Mouse (Mus musculus) neural tube, embryonic 11.5 days (tissue): ENCODE data around the gene Gpat3. TPM values are rescaled to one million over a fixed set of nuclear protein-coding genes. Genes with fewer than 3 reads are reported as not detected.

ENCODE experiments used
- ATAC-seq: fragments of 200-750 bp; cut with Nextera tagmentation; 2 replicates; pipeline ENCODE4 v1.8.0; 2017; ENCODE audit warnings: moderate number of reproducible peaks, mild to moderate bottlenecking, moderate TSS enrichment, moderate library complexity; ENCODE audit not compliant: insufficient read depth, low FRiP score, low TSS enrichment
- DNase-seq: peaks from one replicate; pipeline ENCODE4 v3.0.0-alpha.2; 2015; ENCODE audit warnings: low spot score
- H3K27ac ChIP-seq: fragments of 300-500 bp; sonication (generic); 2 replicates; pipeline ENCODE4 v1.5.1; 2014; ENCODE audit warnings: low read depth, mild to moderate bottlenecking, low read length
- H3K27me3 ChIP-seq: fragments of 300-500 bp; sonication (generic); 2 replicates; pipeline ENCODE4 v1.6.1; 2014; ENCODE audit warnings: mild to moderate bottlenecking, low read length, mixed read lengths; ENCODE audit not compliant: control insufficient read depth, insufficient read depth
- H3K36me3 ChIP-seq: fragments of 300-500 bp; sonication (generic); 2 replicates; pipeline ENCODE4 v1.6.1; 2014; ENCODE audit warnings: mild to moderate bottlenecking, low read length, moderate library complexity, mixed read lengths; ENCODE audit not compliant: control insufficient read depth, insufficient read depth
- H3K4me1 ChIP-seq: fragments of 300-500 bp; sonication (generic); 2 replicates; pipeline ENCODE4 v1.6.1; 2014; ENCODE audit warnings: low read length, mixed read lengths; ENCODE audit not compliant: control insufficient read depth, insufficient read depth
- H3K4me2 ChIP-seq: fragments of 300-500 bp; sonication (generic); 2 replicates; pipeline ENCODE4 v1.6.1; 2014; ENCODE audit warnings: low read depth, mild to moderate bottlenecking, moderate library complexity
- H3K4me3 ChIP-seq: fragments of 300-500 bp; sonication (generic); 2 replicates; pipeline ENCODE4 v1.5.1; 2014; ENCODE audit warnings: low read depth, low read length
- H3K9ac ChIP-seq: fragments of 300-500 bp; sonication (generic); 2 replicates; pipeline ENCODE4 v1.6.1; 2014; ENCODE audit warnings: mild to moderate bottlenecking, low read length
- H3K9me3 ChIP-seq: fragments of 300-500 bp; sonication (generic); 2 replicates; pipeline ENCODE4 v1.6.1; 2016; ENCODE audit warnings: low read length; ENCODE audit not compliant: control insufficient read depth
- WGBS: fragments of 180-500 bp; shearing (Covaris S2); extraction: QIAGEN DNeasy Blood & Tissue Kit; methylation state at CpG from one replicate; pipeline ENCODE4 v1.1.7; 2014; 5-methylcytosine and 5-hydroxymethylcytosine counted together
- polyA plus RNA-seq: library from polyadenylated mRNA; unstranded; fragments of >200 nt; fragmentation: Nextera tagmentation; extraction: Ambion mirVana; gene quantifications from 2 replicates; pipeline ENCODE4 v1.2.1, GENCODE M21; 2014

The Gpat3 gene
- polyA plus RNA-seq, 1 experiment from 2014 or later, result 1.2 TPM

DNA sequence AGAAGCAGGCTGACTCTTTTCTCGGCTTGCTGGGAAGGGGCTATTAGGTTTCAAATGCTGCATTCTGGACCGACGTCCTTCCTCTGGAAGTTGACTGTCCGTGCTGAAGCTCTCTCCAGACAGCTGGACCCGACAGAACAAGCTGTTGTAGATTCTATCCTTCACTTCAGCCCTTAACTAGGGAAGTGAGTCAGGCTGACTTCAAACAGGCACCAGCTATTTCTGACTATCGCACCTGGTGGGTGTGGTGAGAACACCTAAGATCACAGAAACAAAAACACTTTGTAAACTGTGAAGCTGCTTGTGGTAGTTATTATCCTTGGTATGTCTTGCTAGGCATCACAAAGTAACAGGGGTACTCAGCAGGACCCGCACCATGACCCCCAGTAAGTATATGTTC lies 19.0 kb upstream of the Gpat3 start:
- WGBS, result 63% methylated on average over 7 of the region's 7 CpGs
- Histone ChIP-seq H3K9me3 (no peaks in the 10 kb centered on the region), H3K4me3 (no peak overlapping the region), H3K27ac (no peak overlapping the region), H3K4me2 (no peak overlapping the region), H3K4me1 (no peaks in the 10 kb centered on the region), H3K9ac (no peak overlapping the region), H3K27me3 (no peaks in the 10 kb centered on the region), H3K36me3 (no peaks in the 10 kb centered on the region)
- no peak for ATAC-seq
- DNase-seq, result no peak

DNA sequence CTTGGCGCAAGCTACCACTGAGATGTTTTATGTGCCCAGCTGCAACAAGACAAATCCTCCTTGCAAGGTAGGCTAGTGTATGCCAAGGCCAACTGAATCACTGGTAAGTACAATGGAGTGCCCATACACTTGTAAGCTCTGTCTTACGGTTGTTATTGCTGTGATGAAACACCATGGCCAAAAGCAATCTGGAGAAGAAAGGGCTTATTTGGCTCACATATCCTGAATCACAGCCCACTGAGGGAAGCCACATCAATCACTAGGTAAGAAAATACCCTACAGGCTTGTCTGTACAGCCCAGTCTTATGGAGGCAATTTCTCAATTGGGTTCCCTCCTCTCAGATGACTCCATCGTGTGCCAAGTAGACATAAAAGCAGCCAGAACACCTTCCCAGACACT lies 16.8 kb upstream of the Gpat3 start:
- Histone ChIP-seq H3K36me3 (no peaks in the 10 kb centered on the region), H3K4me3 (no peak overlapping the region), H3K9me3 (no peaks in the 10 kb centered on the region), H3K4me1 (no peaks in the 10 kb centered on the region), H3K27ac (no peak overlapping the region), H3K9ac (no peak overlapping the region), H3K4me2 (no peak overlapping the region), H3K27me3 (no peaks in the 10 kb centered on the region)
- no peak for DNase-seq
- WGBS, result 79% methylated on average over 3 of the region's 3 CpGs
- ATAC-seq, result no peak

- Histone ChIP-seq H3K9me3 (no peaks in the 10 kb centered on the region), H3K9ac (no peak overlapping the region), H3K4me3 (no peak overlapping the region), H3K4me2 (no peak overlapping the region), H3K4me1 (no peaks in the 10 kb centered on the region), H3K36me3 (no peaks in the 10 kb centered on the region), H3K27me3 (no peaks in the 10 kb centered on the region), H3K27ac (no peak overlapping the region)
- 92% methylated on average over 3 of the region's 3 CpGs for WGBS
- no peak for DNase-seq
- no peak for ATAC-seq
Measured at GRCm38 (mm10) chr5:100832680-100833079, 12.8 kb upstream of the Gpat3 start.

GRCm38 (mm10) chr5:100833841-100834240 lies 11.7 kb upstream of the Gpat3 start:
- H3K27ac ChIP-seq, result no peak overlapping the region
- no peak overlapping the region for H3K4me3 ChIP-seq
- no peaks in the 10 kb centered on the region for H3K4me1 ChIP-seq
- H3K36me3 ChIP-seq, result no peaks in the 10 kb centered on the region
- H3K9me3 ChIP-seq, result no peaks in the 10 kb centered on the region
- DNase-seq (no peak), ATAC-seq (no peak)
- H3K4me2 ChIP-seq, result no peak overlapping the region
- no peaks in the 10 kb centered on the region for H3K27me3 ChIP-seq
- WGBS, result 82% methylated on average over 2 of the region's 2 CpGs
- H3K9ac ChIP-seq, result no peak overlapping the region

- H3K4me1 ChIP-seq, result no peaks in the 10 kb centered on the region
- H3K27ac ChIP-seq, result no peak overlapping the region
- no peaks in the 10 kb centered on the region for H3K27me3 ChIP-seq
- H3K9me3 ChIP-seq, result no peaks in the 10 kb centered on the region
- DNase-seq, result no peak
- H3K9ac ChIP-seq, result no peak overlapping the region
- no peak overlapping the region for H3K4me3 ChIP-seq
- WGBS, result 82% methylated on average over 9 of the region's 9 CpGs
- H3K36me3 ChIP-seq, result no peaks in the 10 kb centered on the region
- no peak overlapping the region for H3K4me2 ChIP-seq
- ATAC-seq, result no peak
Measured at GRCm38 (mm10) chr5:100835862-100836538, 9.5 kb upstream of the Gpat3 start.

- DNase-seq (no peak), ATAC-seq (no peak)
- 95% methylated on average over 7 of the region's 7 CpGs for WGBS
- Histone ChIP-seq H3K9ac (no peak overlapping the region), H3K27ac (no peak overlapping the region), H3K4me3 (no peak overlapping the region), H3K4me1 (no peaks in the 10 kb centered on the region), H3K9me3 (no peaks in the 10 kb centered on the region), H3K4me2 (no peak overlapping the region), H3K27me3 (no peaks in the 10 kb centered on the region), H3K36me3 (no peaks in the 10 kb centered on the region)
Measured at GRCm38 (mm10) chr5:100837907-100838306, 7.6 kb upstream of the Gpat3 start.

- Histone ChIP-seq H3K4me3 (no peak overlapping the region), H3K9ac (no peak overlapping the region), H3K27ac (no peak overlapping the region), H3K36me3 (no peaks in the 10 kb centered on the region), H3K27me3 (peaks cover 37% of the 10 kb centered on the region), H3K4me1 (peaks cover 6% of the 10 kb centered on the region; the same call in 1 of the 2 replicates), H3K4me2 (no peak overlapping the region), H3K9me3 (no peaks in the 10 kb centered on the region)
- 60% methylated on average over 3 of the region's 3 CpGs for WGBS
- no peak for ATAC-seq
- no peak for DNase-seq
Measured at GRCm38 (mm10) chr5:100844485-100844884, 1.0 kb upstream of the Gpat3 start.

DNA sequence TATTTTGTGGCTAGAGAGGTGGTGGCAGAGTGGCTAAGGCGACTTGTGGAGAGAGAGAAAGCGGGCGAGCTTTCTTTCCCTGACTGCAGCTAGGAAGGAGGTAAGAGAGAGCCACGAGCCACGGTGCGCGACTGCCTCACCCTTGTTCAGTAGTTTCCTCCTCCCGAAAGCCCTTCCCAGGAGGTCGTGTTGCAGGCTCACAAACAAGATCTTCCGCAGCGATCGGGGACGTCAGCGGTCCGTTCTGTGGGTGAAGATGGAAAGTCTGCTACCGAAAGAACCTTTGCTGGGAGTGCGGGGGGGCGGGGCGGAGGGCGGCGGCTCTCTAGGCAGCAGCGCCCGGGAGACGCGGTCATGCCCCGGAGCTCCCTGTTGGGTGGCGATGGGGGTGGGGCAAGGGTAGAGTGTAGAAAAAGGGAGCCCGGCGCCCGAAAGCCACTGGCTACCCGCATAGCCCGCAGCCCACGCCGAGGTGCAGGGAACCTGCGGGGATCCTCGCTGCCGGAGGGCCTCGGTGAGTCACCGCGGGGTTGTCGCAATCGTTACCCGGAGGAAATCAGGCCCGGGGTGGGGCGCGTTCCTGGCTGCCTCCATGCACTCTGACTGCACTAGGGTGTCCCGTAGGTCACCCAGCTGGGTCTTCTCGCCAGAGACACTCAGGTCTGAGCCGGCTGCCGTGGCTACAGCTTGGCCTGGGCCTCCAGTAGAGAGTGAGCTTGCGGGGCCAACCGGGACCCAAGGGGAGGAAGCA lies 510 bp downstream of the Gpat3 start:
- Histone ChIP-seq H3K27ac (no peak overlapping the region), H3K9ac (peak overlapping the region; percentile 58), H3K4me2 (peak overlapping the region; percentile 99), H3K4me1 (peaks cover 6% of the 10 kb centered on the region; the same call in 1 of the 2 replicates), H3K4me3 (peak overlapping the region; percentile 59), H3K27me3 (peaks cover 37% of the 10 kb centered on the region), H3K36me3 (no peaks in the 10 kb centered on the region), H3K9me3 (no peaks in the 10 kb centered on the region)
- peak; percentile 67 for DNase-seq
- ATAC-seq, result peak; percentile 45; the same call in 1 of the 2 replicates
- 0% methylated on average over 45 of the region's 52 CpGs for WGBS

GRCm38 (mm10) chr5:100846599-100846920 lies 1.0 kb downstream of the Gpat3 start:
- H3K36me3 ChIP-seq, result no peaks in the 10 kb centered on the region
- no peak overlapping the region for H3K27ac ChIP-seq
- no peak for ATAC-seq
- peak overlapping the region; percentile 59 for H3K4me3 ChIP-seq
- no peaks in the 10 kb centered on the region for H3K9me3 ChIP-seq
- under 1% methylated on average over 22 of the region's 22 CpGs for WGBS
- peaks cover 37% of the 10 kb centered on the region for H3K27me3 ChIP-seq
- no peak for DNase-seq
- H3K4me1 ChIP-seq, result peaks cover 6% of the 10 kb centered on the region; the same call in 1 of the 2 replicates
- H3K4me2 ChIP-seq, result peak overlapping the region; percentile 99
- H3K9ac ChIP-seq, result peak overlapping the region; percentile 58
